Mouse (Mus musculus): ENCODE results near the gene H2al2a.
A peak's percentile ranks its signal among the peaks of the same experiment; 100 is the strongest.
"Not testable (repeated sequence)": the region's sequence is repeated elsewhere in the genome, so short reads cannot be mapped to it uniquely, and the experiment has no call there.

H2al2a gene

DNA sequence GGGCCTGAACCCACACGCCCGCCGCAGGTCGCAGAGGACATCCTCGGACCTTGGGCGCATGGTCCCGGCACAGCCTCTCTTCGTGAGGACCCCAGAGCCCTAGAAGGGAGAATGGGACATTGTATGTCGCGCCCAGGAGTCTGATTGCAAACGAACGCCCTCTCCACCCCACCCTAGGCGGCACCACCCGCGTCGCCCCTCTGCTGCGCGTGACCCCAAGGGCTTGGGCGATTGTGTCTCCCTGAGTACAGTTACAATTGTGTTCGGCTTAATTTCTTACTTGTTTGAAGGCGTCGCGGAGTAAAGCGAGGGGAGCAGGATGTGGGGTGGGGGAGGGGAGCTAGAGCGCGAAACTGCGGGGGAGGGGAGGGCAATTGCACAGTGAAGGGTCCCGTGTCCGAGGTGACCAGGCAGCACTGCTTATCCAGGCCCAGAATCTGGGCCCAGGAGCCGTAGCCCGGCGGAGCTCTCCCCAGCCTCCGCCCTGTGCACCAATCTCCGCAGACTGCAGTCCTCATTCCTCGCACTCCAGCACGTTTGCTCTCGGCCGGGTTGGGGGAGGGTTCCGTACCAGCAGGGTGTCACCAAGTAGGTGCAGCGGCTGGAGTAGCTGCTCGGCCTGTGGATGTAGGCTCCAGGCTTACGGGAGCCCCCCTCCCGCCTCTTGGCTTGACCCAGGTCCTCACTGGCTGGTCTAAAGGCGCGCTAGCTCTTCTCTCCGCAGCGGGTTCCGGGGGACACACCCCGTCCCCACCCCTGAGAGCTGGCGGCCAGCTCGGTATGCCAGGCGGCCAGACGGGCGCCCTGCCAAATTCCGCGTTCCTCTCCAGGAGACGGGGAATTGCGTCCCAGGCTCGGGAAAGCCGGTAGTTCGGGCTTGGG is 31.6 kb upstream of the H2al2a start:
- peak; percentile 93 to 97 for DNase-seq (ENCODE audit: inconsistent age in 2 of 2, low spot score in 1 of 2)

DNA sequence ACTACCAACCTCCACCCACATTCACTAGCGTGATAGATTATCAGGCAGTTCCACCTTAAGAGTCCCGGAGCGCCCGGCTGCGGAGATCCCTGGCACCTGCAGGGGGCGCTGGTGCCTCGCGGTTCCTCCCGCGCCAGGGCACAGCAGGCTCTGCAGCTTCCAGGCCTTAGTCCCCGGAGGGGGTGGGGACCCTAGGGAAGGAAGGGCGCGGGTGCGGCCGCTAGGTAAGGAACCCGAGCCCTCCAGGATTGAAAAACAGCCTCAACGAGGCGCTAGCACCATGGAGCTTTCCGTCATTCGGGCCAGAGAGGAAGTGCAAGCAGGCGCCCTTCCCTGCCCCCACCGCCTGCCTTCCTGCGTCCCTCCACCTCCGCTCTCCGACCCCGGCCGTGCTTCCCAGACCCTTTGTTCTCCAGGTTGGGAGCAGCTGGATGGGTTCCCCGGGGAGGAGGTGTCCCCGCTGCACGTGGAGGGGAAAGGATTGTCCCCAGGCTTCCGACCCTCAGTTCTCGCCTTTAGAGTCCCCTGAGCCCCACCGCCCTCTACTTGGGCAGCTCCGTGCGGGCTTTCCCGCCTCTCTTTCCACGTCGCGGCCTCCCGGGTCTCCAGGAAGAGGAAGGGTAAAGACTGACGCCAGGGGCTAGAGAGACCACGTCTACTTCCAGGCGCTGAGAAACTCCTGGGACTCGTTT is 30.8 kb upstream of the H2al2a start:
- DNase-seq (ENCODE audit: inconsistent age in 2 of 2, low spot score in 1 of 2): peak; percentile 95 to 98

DNA sequence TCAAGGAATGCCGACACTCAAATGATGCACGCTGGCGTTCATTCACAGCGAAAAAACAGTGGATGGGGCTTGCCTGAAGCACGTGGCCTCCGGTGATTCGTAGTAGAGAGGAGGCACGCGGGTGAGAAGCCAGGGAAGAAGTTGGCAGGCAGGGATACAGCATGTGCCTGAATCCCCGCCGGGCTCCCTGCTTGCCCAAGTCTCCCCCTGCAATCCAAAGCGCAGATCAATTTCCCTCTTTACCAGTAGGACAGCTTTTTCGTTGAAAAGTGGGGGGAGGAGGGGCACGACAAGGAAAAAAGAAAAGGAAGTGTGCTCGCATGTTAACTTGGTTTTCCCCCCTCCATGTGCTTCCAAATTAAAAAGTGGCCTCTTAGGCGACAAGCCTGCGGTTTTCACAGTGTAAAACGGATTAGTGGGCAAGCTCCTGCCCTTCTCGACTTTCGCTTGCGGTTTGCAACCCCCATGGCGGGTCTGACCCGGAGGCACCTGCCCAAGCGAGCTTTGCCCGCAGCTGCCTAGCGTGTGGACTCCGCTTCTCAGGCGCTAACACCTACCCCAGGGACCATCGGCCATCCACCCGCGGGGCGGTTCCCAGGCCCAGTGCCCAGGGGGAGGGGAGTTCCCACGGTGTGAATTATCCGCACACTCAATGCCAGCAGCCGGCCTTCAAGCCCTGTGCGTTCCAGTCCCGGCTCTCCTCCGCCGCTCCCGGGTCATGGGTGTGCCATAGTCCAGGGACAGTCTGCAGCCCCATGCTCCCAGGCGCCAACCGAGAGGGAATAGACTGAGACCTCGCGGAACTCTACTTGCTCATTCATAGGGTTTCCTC is 29.6 kb upstream of the H2al2a start:
- DNase-seq (ENCODE audit: inconsistent age in 2 of 2, low spot score in 1 of 2): peak; percentile 69 to 90

DNA sequence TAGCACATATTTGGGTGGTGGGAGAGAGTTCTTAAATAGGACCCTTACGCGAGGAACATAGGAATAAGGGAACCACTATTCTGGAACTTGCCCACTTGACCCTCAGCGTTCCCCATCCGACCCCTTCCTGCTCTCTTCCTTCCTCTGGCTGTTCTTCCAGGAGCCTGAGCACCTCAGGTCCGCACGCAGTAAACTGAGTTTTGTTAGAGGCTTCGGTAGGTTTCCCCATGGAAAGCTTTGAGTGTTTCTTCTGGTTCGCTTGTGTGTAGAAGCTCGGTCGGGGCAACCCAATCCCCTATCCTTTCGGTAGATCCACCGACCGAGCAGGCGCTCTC is 29.0 kb upstream of the H2al2a start:
- no peak for DNase-seq (ENCODE audit: inconsistent age in 2 of 2, low spot score in 1 of 2)

DNA sequence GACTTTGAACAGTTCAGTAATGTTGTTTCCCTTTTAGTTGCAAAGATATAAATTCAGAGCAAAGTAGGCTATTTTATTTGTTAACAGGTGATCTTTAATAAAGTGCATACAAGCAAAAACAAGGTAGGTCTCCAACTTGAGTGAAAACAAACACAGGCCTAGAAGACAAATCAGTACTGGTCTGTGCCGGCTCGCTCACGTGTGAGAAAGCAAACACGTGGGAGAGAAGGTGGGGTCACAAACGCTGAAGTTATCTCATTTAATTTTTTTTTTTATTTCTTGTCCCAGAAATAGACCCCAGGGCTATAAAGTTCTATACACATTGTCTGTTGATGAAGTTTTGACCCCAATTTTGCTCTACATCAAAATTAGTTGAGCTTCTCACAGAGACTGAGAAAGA is 28.4 kb upstream of the H2al2a start:
- no peak for DNase-seq (ENCODE audit: inconsistent age in 2 of 2, low spot score in 1 of 2)

DNA sequence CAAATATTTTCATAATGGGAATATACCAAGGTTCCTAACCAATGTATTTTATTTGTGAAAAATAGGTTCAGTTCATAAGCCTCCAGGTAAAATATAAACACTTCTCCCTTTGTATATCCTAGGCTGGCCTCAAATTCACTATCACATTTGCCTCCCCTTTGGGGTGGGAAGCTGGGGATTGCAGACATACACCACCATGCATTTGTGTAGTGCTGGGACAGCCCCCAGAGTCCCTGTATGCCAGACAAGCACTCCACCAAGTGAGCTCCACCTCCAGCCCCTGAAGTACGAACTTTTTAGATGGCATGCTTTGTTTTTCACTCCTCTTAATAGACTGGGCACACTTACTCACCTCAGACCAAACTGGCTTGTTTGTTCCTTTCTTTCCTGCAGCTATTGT is 26.1 kb upstream of the H2al2a start:
- DNase-seq (ENCODE audit: inconsistent age in 2 of 2, low spot score in 1 of 2): no peak

DNA sequence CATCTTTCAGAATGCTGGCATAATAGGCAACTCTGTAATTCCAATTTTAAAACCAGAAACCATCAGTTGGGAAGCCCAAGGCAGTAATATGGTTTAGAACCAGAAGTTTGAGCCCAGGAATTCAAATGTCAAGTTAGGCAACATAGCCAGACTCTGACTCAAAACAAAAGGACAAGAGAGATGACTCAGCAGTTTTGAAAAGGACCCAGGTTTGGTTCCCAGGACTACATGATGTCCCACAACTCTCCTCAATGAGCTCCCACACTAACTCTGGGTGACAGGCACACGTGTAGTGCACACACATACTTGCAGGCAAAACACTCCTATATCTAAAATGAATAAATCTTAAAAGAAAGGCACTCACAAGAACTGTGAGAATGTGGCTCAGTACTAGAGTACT is 22.4 kb upstream of the H2al2a start:
- DNase-seq (ENCODE audit: inconsistent age in 2 of 2, low spot score in 1 of 2): no peak

DNA sequence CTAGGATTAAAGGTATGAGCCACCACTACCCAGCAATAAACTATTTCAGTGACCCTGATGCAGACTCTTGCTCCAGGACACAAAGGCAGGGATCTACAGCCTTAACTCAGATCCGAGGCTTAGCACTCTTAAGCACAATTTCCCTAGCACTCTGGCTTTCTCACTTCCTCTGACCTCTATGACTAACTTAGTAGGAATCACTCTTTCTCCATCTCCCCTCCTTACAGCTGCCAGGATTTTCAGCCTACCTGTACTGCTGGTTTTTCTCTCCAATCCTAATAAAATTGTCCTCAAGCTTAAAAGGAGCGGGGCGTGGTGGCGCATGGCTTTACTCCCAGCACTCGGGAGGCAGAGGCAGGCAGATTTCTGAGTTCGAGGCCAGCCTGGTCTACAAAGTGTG is 20.6 kb upstream of the H2al2a start:
- DNase-seq (ENCODE audit: inconsistent age in 2 of 2, low spot score in 1 of 2): no peak

DNA sequence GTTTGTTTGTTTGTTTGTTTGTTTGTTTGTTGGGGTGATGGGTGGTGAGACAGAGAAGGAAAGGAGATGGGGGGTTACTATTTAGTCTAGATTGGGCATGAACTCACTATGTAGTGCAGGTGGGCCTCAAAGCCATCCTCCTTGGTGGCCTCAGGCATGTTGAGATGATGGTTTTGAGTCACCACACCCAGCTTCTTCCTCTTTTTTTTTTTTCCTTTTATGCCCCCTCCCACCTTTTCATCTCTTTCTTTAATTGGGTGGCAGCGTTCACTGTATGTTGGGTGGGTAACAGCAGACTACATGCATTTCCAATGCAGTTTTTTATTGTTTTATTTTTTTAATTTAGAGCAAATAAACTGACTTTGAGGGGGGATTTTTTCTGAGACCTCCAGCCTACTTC is 19.9 kb upstream of the H2al2a start:
- no peak for DNase-seq (ENCODE audit: inconsistent age in 2 of 2, low spot score in 1 of 2)

DNA sequence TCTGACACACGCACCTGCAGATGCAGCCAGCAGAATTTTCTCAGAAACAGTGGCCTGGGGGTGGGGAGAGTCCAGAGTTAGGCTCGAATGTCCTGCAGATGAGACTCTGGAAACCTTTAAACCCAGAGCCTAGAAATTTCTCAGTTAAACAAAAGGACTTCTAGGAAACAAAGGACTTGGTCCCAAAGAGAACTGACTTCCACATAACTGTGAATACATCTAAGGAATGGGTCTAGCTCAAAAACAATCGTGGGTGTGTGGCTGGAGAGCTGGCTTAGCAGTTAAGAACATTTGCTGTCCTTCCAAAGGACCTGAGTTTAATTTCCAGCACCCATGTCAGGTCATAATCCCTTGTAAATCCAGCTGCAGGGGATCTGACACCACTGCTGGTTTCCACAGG is 18.8 kb upstream of the H2al2a start:
- no peak for DNase-seq (ENCODE audit: inconsistent age in 2 of 2, low spot score in 1 of 2)

DNA sequence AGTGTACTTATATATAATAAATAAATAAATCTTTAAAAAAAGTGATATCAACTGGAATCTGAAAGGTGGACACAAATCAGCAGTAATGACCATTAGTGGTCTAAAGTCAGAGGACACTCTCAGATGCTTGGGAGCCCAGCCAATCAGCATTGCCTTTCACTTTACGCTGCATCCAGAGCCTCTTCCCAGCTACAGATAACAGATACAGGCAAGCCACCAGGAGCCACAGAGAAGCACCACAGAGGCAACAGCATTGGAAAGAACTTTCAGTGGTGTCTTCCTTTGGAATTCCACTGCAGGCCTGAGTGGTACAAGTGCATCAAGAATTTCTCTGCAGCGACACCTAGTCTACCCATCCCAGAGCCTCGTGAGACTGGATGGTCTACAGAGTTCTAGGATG is 16.1 kb upstream of the H2al2a start:
- DNase-seq (ENCODE audit: inconsistent age in 2 of 2, low spot score in 1 of 2): no peak

DNA sequence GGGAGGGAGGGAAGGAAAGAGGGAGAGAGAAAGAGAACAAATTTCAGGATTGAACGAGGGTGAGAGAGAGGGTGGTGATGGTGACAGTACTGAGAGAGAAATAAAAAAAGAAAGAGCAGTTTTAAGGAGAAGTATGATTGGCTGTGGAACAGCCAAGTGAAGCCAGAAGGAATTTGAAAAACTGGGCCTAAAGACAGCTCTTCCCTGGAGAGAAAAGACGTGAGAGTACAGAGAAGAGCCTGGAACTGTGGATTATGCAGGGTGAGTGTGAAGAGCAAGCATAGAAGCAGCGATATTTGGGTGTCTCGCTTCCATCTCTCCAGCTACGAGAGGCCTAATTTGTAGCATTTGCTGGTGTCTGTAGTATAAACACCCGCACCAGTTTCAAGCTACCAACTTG is 14.5 kb upstream of the H2al2a start:
- no peak for DNase-seq (ENCODE audit: inconsistent age in 2 of 2, low spot score in 1 of 2)

DNA sequence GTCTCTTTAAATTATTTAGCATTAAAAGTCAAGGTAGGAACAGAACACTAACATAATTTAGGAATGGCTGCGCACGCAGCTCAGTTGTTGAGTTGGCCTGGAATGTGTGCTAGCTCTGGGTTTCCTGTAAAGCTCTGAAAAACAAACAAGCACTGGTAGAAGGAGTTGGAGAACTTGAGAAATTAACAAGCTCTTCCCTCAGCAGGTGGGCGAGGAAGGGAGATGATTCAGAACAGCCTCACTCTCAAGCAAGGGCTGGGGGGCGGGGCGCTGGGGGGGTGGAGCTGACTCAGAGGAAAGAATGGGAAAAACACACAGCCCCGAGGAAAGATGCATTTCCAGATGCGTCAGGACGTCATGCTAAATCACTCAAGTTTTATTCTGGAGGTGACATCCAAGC is 8.4 kb upstream of the H2al2a start:
- DNase-seq (ENCODE audit: inconsistent age in 2 of 2, low spot score in 1 of 2): no peak

DNA sequence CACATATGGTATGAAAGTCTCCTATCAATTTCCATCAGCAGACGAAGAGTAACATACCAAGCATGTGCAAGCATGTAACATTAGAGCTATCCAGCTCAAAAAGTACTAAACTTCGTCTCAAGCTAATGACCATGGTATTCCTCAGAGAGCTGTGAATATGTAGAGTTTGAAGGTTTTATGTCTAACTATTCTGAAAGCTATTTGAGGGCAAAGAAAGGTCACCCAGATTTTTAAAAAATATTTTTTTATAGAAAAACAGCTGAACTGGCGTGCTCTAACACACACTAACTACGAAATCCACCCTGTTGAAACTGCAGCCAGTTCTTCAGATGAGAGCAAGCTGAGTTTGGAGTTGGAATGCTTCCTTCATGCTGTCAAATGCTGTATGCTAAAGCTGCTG is 7.5 kb upstream of the H2al2a start:
- no peak for DNase-seq (ENCODE audit: inconsistent age in 2 of 2, low spot score in 1 of 2)

DNA sequence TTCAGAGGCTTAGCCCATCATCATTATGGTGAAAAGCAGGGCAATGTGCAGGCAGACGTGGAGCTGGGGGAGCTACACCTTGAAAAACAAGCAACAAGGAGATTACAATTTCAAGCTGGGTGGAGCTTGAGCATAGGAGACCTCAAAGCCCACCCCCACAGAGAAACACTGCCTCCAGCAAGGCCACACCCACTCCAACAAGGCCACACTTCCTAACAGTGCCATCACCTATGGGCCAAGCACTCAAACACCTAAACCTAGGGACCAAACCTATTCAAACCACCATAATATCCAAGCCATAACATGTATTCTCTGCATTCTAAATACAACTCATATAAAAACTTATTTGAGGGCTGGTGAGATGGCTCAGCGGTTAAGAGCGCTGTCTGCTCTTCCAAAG is 5.5 kb upstream of the H2al2a start:
- DNase-seq (ENCODE audit: inconsistent age in 2 of 2, low spot score in 1 of 2): no peak

DNA sequence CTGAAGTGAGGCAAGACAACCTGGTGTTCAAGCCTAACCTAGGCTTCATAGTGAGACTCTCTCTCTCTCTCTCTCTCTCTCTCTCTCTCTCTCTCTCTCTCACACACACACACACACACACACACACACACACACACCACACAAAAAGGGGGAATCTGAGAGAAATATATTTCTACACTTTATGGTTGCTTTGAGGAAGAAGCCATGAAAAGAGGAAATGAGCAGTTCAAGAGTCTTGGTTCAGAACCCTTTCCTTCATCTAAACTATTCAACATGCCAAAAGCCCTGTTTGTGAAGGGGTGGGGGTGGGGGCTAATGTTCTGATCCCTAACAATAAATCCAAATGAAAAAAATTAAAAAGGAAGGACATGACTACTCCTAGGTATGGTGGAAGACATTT is 7.2 kb downstream of the H2al2a start:
- no peak for DNase-seq (ENCODE audit: inconsistent age in 2 of 2, low spot score in 1 of 2)

DNA sequence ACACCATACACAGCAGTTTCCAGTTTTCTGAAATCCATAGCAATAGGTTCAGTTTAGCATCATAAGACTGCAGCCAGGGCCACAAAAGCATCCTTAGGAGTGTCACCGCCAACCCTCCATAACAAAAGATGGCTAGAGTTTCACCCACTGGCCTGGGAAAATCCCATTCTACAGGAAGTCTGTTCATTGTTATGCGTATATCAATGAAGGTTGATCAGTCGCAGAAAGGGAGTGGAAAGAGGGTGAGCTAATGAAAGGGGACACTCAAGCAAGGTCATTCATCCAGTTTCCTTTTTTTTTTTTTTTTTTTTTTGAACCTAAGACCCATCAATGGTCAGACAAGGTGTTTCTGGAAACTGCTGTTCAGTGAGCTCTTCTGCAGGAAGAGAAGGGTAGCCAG is 7.6 kb downstream of the H2al2a start:
- no peak for DNase-seq (ENCODE audit: inconsistent age in 2 of 2, low spot score in 1 of 2)

DNA sequence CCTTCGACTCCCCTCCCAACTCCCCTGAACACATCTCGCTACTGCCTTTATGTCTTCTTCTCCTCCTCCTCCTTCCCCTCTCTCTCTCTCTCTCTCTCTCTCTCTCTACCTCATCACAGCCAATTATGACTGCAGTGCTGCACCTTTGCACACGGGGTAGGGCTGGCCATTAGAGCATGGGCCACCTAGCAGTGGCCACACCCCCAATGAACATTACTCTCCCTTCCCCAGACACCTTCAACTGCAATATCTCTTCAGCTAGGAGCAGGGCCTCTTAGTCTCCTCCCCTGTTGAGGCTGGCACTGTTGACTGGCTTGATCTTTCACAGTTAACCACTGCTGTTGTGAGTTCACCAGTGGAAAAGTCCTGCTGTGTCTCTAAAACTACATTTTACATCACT is 10.1 kb downstream of the H2al2a start:
- no peak for DNase-seq (ENCODE audit: inconsistent age in 2 of 2, low spot score in 1 of 2)

DNA sequence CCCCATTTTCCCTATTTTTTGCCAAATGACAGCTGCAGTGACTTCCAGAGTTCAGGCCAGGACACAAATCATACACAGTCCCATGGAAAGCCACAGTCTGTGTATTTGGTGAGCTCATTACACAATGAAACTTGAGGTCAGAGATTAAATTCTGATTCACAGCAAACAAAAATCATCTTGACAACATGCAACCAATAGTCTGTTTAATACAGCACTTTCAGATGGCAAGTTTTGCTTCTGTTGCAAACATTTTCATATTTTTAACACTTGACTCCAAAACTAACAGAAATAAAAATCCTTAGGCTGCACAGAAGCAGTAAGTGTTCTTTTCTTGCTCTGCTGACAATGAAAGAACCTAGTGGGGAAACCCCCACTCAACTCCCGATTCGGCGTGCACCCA is 12.0 kb downstream of the H2al2a start:
- no peak for DNase-seq (ENCODE audit: inconsistent age in 2 of 2, low spot score in 1 of 2)

DNA sequence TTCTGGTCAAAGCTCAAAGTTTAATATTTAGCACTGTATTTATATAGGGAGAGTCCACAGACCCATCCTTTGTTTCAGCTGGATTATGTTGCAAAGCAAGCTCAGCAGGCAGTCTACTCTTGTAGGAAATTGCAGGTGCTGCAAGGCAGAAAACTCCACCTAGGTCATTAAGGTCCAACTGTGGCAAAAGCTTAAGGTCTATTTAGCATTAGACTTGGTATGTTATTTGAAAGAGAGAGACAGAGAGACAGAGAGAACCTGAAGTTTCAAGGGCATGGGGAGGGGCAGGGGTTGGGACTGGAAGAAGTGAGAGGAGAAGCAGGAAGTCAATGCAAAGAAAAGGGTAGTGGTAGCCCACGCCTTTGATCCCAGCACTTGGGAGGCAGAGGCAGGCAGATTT is 14.0 kb downstream of the H2al2a start:
- DNase-seq (ENCODE audit: inconsistent age in 2 of 2, low spot score in 1 of 2): no peak

DNA sequence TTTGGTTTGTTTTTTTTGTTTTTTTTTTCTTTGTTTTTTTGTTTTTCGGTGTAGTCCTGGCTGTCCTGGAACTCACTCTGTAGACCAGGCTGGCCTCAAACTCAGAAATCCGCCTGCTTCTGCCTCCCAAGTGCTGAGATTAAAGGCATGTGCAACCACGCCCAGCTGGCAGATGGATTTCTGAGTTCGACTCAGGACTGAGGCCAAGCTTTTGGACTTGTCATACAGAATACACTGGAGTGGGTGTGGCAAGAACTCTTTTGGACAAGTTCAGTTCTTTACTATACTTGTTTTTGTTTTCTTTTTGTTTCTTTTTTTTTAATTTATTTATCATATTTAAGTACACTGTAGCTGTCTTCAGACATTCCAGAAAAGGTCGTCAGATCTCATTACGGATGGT is 18.1 kb downstream of the H2al2a start:
- DNase-seq (ENCODE audit: inconsistent age in 2 of 2, low spot score in 1 of 2): no peak

DNA sequence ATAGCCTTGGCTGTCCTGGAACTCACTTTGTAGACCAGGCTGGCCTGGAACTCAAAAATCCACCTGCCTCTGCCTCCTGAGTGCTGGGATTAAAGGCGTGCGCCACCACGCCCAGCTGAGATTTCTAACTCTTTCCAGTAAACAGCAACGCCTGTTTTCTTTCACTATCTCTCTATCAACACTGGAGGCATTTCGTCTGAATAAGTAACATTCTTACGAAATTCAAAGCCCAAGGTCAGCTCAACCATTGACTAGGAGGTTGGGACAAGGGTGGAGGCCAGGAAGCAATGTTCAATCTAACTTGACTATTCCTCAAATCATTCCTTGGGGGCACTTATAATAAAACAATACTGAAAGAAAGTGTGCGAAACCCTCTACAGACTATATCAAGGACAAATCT is 18.5 kb downstream of the H2al2a start:
- DNase-seq (ENCODE audit: inconsistent age in 2 of 2, low spot score in 1 of 2): not testable (repeated sequence)

All from adrenal gland, adult (tissue).